Mouse (Mus musculus) left cerebral cortex, adult 2 months (tissue): ENCODE measurements around the gene Slc17a6. TPM values are rescaled to one million over a fixed set of nuclear protein-coding genes. Genes with fewer than 3 reads are reported as not detected.

Experiments used
- DNase-seq, 2 experiments: peaks; one replicate each; pipeline ENCODE4 v3.0.0; 2021 to 2022; ENCODE audit warnings: low spot score in 2 of 2, mixed read lengths in 1 of 2; ENCODE audit errors: extremely low spot score in 1 of 2
- H3K27ac ChIP-seq: fragments of 200-600 bp; 2 replicates; pipeline ENCODE4 v1.8.1; 2022
- H3K4me3 ChIP-seq: fragments of 200-600 bp; 2 replicates; pipeline ENCODE4 v1.8.1; 2022
- CTCF ChIP-seq: fragments of 200-600 bp; IDR thresholded peaks from 2 replicates; pipeline ENCODE4 v1.8.1; 2022; ENCODE audit warnings: antibody characterized with exemption, mild to moderate bottlenecking, moderate library complexity
- intact Hi-C: fragments of 180-260 bp; cut with DNase I; formaldehyde crosslinking; loops from one replicate; pipeline ENCODE4 v1.15.1; 2025
- total RNA-seq, 2 experiments: library from RNA; stranded (reverse); gene quantifications; 2 replicates each; pipeline ENCODE4 v1.2.3; 2021

The Slc17a6 gene
- total RNA-seq, 2 experiments from 2014 or later = 28.2 to 29.5 TPM

- DNase-seq = no peak
- intact Hi-C loops = loop anchor here (10.0 kb wide), 1 partner anchor 1721 kb away; no protein-coding TSS in a partner anchor
- no peak for TF ChIP-seq CTCF
- H3K4me3 ChIP-seq = peak overlapping the region; percentile 13; the same call in 1 of the 2 replicates
- peak overlapping the region; percentile 15; the same call in 1 of the 2 replicates for H3K27ac ChIP-seq
Measured at GRCm38 (mm10) chr7:51625591-51626255, 3.9 kb downstream of the Slc17a6 start.

DNA sequence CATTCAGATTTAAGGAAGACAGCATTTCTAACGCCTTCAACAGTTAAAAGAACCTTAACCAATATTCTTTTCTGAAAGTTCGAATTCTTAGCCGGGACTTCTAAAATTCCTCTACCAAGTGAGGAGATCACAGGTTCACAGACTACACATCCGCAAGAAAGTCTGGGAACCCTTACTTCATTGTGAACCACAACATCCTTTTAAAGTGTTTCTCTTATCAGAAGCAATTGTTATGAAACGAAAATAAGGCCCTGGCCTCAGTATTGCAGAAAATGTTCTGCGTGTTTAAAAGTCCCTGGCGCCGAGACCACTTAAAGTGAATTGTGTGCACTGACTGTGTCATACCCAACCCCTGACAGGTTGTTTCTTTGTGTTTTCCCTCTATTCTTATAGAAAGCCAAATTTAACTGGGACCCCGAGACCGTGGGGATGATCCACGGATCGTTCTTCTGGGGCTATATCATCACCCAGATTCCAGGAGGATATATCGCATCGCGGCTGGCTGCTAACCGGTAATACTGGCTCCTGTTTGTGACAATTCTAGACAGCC is 4.7 kb downstream of the Slc17a6 start:
- H3K4me3 ChIP-seq = peak overlapping the region; percentile 19; the same call in 1 of the 2 replicates
- no peak overlapping the region for H3K27ac ChIP-seq
- TF ChIP-seq CTCF = no peak
- no peak for DNase-seq
- intact Hi-C loops = loop anchor here (10.0 kb wide), 1 partner anchor 1722 kb away; no protein-coding TSS in a partner anchor

GRCm38 (mm10) chr7:51627001-51627631 is 5.3 kb downstream of the Slc17a6 start:
- no peak for TF ChIP-seq CTCF
- intact Hi-C loops = loop anchor here (10.0 kb wide), 1 partner anchor 1722 kb away; no protein-coding TSS in a partner anchor
- DNase-seq = peak; percentile 10 to 22
- H3K4me3 ChIP-seq = peak overlapping the region; percentile 19; the same call in 1 of the 2 replicates
- no peak overlapping the region for H3K27ac ChIP-seq

DNA sequence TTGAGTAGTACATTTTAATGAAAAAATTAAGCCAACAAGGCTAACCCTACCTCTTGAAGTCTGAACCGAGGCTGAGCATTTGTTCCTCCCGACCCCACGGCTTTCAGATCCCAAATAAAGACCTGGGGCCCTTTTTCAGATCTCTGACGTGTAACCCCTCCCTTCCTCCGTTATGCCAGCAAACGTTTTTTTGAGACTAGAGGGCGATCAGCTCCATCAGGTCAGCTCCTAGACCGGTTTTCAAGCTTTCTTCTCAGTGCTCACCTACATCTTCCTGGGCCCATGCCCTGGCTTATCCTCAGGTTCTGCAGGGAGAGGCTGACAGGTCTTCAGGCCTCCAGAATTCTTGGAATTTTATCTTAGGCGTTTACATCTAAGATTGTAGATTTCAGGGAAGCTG is 5.9 kb downstream of the Slc17a6 start:
- Histone ChIP-seq H3K4me3 (no peak overlapping the region), H3K27ac (no peak overlapping the region)
- intact Hi-C loops = loop anchor here (10.0 kb wide), 1 partner anchor 1723 kb away; no protein-coding TSS in a partner anchor
- DNase-seq = no peak
- no peak for TF ChIP-seq CTCF

DNA sequence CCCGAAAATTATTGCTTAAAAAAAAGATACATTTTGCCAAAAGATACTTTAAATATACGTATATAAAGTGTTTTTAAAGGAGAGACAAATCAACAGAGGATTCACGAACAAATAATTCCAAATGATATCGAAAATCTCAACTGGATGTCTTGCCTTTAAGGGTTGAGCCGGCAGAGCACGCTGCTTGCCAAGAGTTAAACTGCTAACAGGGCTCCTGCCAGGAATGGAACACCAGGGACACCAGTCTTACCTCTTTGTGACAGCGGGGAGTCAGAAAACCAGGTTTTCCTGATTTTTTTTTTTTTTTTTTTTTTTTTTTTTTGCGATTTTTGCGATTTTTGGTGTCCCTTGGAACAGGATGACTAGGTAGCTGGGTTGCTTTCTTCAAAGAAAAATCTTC is 6.5 kb downstream of the Slc17a6 start:
- no peak for DNase-seq
- intact Hi-C loops = loop anchor here (10.0 kb wide), 1 partner anchor 1724 kb away; no protein-coding TSS in a partner anchor
- Histone ChIP-seq H3K4me3 (no peak overlapping the region), H3K27ac (no peak overlapping the region)
- TF ChIP-seq CTCF = no peak

GRCm38 (mm10) chr7:51629206-51629605 is 7.4 kb downstream of the Slc17a6 start:
- Histone ChIP-seq H3K4me3 (no peak overlapping the region), H3K27ac (no peak overlapping the region)
- no peak for TF ChIP-seq CTCF
- intact Hi-C loops = loop anchor here (10.0 kb wide), 1 partner anchor 1724 kb away; no protein-coding TSS in a partner anchor
- DNase-seq = no peak

GRCm38 (mm10) chr7:51631171-51631570 is 9.4 kb downstream of the Slc17a6 start:
- Histone ChIP-seq H3K4me3 (no peak overlapping the region), H3K27ac (no peak overlapping the region)
- DNase-seq = no peak
- TF ChIP-seq CTCF = no peak
- intact Hi-C loops = no loop called here

DNA sequence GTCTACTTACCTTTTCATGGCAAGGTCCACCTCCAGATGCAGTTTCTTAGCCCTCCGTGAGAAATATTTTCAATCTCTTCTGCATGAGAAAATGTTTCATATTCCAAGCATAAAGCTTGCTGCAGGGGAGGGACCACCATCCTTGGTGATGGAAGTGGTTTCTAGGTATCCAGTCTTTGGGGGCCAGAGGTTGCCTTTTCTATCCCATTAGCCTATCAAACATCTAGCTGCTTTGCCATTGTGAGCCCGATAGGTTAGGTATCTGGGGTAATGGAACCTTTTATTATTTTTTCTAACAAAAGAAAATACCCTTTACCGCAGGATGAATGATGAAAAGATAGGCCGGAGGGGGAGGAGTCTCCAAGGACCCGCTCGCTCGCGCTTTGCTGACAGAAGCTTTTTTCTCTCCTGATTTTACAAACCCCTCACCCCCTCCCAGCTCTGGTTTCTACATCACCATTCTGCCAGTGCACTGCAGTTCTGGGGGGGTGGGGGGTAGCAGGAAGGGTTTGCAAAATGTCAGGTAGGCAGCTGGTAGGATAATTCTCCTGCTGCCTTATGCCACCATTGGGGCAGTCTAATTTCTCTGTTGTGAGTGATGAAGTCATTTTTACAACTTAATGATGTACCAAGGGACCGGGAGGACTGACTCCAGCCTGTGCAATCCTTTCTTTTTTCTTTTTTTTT is 10.9 kb downstream of the Slc17a6 start:
- TF ChIP-seq CTCF = no peak
- DNase-seq = no peak
- intact Hi-C loops = no loop called here
- no peak overlapping the region for H3K4me3 ChIP-seq
- no peak overlapping the region for H3K27ac ChIP-seq

GRCm38 (mm10) chr7:51633230-51633844 is 11.5 kb downstream of the Slc17a6 start:
- no peak overlapping the region for H3K4me3 ChIP-seq
- intact Hi-C loops = no loop called here
- TF ChIP-seq CTCF = no peak
- no peak overlapping the region for H3K27ac ChIP-seq
- no peak for DNase-seq

GRCm38 (mm10) chr7:51657152-51657551 is 35.3 kb downstream of the Slc17a6 start:
- Histone ChIP-seq H3K4me3 (no peak overlapping the region), H3K27ac (no peak overlapping the region)
- TF ChIP-seq CTCF = no peak
- DNase-seq = no peak
- intact Hi-C loops = no loop called here

DNA sequence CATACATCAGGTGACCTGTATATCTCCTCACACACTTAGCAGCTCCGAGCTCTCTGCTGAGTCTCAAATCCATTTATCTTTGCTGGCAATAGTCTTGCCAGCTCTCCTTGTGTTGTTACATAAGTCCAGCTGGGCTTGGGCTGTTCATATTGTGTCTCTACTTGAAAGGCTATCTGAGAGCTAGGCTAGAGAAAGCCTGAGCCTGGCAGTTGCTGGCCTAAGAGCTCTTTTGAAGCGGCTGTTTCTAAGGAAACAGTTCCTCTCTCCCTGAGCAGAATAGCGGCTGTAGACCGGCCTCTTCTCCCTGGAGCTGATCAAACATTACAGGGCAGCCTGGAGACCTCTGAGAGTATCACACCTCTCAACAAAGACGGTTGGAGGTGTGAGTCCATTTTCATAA is 40.6 kb downstream of the Slc17a6 start:
- intact Hi-C loops = no loop called here
- Histone ChIP-seq H3K4me3 (no peak overlapping the region), H3K27ac (no peak overlapping the region)
- no peak for DNase-seq
- TF ChIP-seq CTCF = no peak
